Mouse (Mus musculus) kidney, adult 18-20 months (tissue): ENCODE measurements around the gene Mmp15.

Experiments
- DNase-seq: peaks from one replicate; pipeline ENCODE4 v3.0.0; 2021

Mmp15 gene

GRCm38 (mm10) chr8:95352151-95352870, at the start of gene Mmp15:
Gene Mmp15, plus strand, starts transcription at chr8:95352268.
- DNase-seq = peak; percentile 77

GRCm38 (mm10) chr8:95302410-95302809, 49.7 kb upstream of the Mmp15 start:
- DNase-seq = peak; percentile 36

- no peak for DNase-seq
Measured at GRCm38 (mm10) chr8:95305526-95305925, 46.5 kb upstream of the Mmp15 start.

GRCm38 (mm10) chr8:95306431-95306830, 45.6 kb upstream of the Mmp15 start, which contains the start of gene Cngb1:
Gene Cngb1, minus strand, starts transcription at chr8:95306585.
- DNase-seq = no peak

GRCm38 (mm10) chr8:95310342-95310970, 41.6 kb upstream of the Mmp15 start, which contains the start of gene Tepp:
Gene Tepp, plus strand, starts transcription at chr8:95310566.
- no peak for DNase-seq

- no peak for DNase-seq
Measured at GRCm38 (mm10) chr8:95312836-95313235, 39.2 kb upstream of the Mmp15 start.

GRCm38 (mm10) chr8:95313857-95314256, 38.2 kb upstream of the Mmp15 start:
- no peak for DNase-seq

GRCm38 (mm10) chr8:95314707-95315106, 37.4 kb upstream of the Mmp15 start:
- DNase-seq = no peak

GRCm38 (mm10) chr8:95315350-95315749, 36.7 kb upstream of the Mmp15 start:
- no peak for DNase-seq

GRCm38 (mm10) chr8:95320224-95321139, 31.6 kb upstream of the Mmp15 start:
- peak; percentile 87 for DNase-seq

- DNase-seq = no peak
Measured at GRCm38 (mm10) chr8:95323201-95323600, 28.9 kb upstream of the Mmp15 start.

GRCm38 (mm10) chr8:95324646-95325045, 27.4 kb upstream of the Mmp15 start:
- no peak for DNase-seq

- no peak for DNase-seq
Measured at GRCm38 (mm10) chr8:95326822-95327221, 25.2 kb upstream of the Mmp15 start.

- no peak for DNase-seq
Measured at GRCm38 (mm10) chr8:95327866-95328465, 24.1 kb upstream of the Mmp15 start.

GRCm38 (mm10) chr8:95330367-95330766, 21.7 kb upstream of the Mmp15 start:
- DNase-seq = no peak

- DNase-seq = no peak
Measured at GRCm38 (mm10) chr8:95331156-95331719, 20.8 kb upstream of the Mmp15 start.

GRCm38 (mm10) chr8:95331720-95332436, 20.2 kb upstream of the Mmp15 start, which contains the start of the genes Zfp319 and Usb1:
Gene Zfp319, minus strand, starts transcription at chr8:95331950.
Gene Usb1, plus strand, starts transcription at chr8:95332284.
- peak; percentile 95 for DNase-seq

- no peak for DNase-seq
Measured at GRCm38 (mm10) chr8:95332437-95333199, 19.4 kb upstream of the Mmp15 start.

GRCm38 (mm10) chr8:95335706-95336105, 16.4 kb upstream of the Mmp15 start:
- no peak for DNase-seq

GRCm38 (mm10) chr8:95336363-95336762, 15.7 kb upstream of the Mmp15 start:
- DNase-seq = no peak

- no peak for DNase-seq
Measured at GRCm38 (mm10) chr8:95341721-95342120, 10.3 kb upstream of the Mmp15 start.
